Mouse (Mus musculus): ENCODE data around the gene Ifi207.
"Not testable (repeated sequence)": the region's sequence is repeated elsewhere in the genome, so short reads cannot be mapped to it uniquely, and the experiment has no call there.

The Ifi207 gene

GRCm38 (mm10) chr1:173741656-173742055 is at the start of gene Ifi207:
Ifi207 (minus strand) TSS chr1:173741747.
- DNase-seq = no peak

GRCm38 (mm10) chr1:173773457-173773856 is 31.9 kb upstream of the Ifi207 start:
- DNase-seq = not testable (repeated sequence)

- not testable (repeated sequence) for DNase-seq
These were observed 25.5 kb upstream of the Ifi207 start, which contains the start of gene Ifi204 for GRCm38 (mm10) chr1:173766848-173767617. Ifi204 (minus strand) TSS chr1:173766943.

- not testable (repeated sequence) for DNase-seq
These were observed 18.5 kb upstream of the Ifi207 start for GRCm38 (mm10) chr1:173760032-173760431.

GRCm38 (mm10) chr1:173742262-173742661 is 715 bp upstream of the Ifi207 start:
- no peak for DNase-seq

- no peak for DNase-seq
These were observed 1.0 kb downstream of the Ifi207 start for GRCm38 (mm10) chr1:173740537-173740936.

GRCm38 (mm10) chr1:173736986-173737385 is 4.6 kb downstream of the Ifi207 start:
- DNase-seq = no peak

GRCm38 (mm10) chr1:173735015-173735414 is 6.5 kb downstream of the Ifi207 start:
- not testable (repeated sequence) for DNase-seq

- no peak for DNase-seq
These were observed 8.3 kb downstream of the Ifi207 start for GRCm38 (mm10) chr1:173733219-173733618.

GRCm38 (mm10) chr1:173694270-173694669 is 47.3 kb downstream of the Ifi207 start:
- DNase-seq = no peak

- DNase-seq = not testable (repeated sequence)
These were observed 62.9 kb downstream of the Ifi207 start for GRCm38 (mm10) chr1:173678605-173679004.

GRCm38 (mm10) chr1:173673458-173674097 is 68.0 kb downstream of the Ifi207 start, which contains the start of gene Ifi208:
Ifi208 (plus strand) TSS chr1:173673675.
- not testable (repeated sequence) for DNase-seq
